Comparison of ENCODE assay signal across 13 mouse cellular contexts in the genomic region with DNA sequence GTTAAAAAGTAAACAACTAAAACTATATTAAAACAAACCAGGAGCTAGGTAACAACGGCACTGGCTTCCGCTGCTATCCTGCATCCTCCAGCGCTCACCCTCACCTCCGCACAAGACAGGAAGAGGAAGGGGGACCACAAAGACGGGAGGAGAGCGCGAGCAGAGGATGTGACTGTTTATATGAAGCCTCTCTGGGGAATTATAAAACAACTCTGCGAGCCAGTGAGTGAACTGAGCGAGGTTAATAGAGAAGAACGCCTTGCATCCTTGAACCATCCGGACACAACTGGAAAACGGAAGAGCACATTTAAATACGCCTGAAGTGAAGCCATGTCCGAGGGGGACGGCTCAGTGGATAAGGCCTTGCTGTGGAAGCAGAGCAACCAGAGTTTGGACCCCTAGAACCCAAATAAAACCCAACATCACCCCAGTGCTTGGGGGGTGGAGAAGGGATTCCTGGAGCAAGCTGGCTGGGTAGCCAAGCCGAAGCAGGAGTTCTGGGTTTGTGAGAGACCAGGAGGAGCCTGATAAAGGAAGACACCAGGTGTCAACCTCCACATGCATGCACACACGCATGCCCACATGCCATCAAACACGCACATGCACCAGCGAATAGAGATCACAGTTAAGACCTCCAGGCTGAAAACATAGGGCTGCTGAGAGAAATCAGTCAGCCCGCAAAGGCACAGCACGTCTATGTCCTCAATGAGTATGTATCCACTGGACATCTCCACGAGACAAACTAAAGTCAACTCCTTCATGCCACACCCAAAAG.
DNase-seq lines count a peak whose midpoint lies in the region; ATAC-seq lines count a peak whose summit lies in the region.
"Had no signal": no experiment of that assay in that cellular context is flagged by ENCODE, and none has a peak within 500 bp of the region (broad histone marks: within the 10 kb centered on the region; RNA-seq: fewer than 3 reads in every experiment).

No protein-coding gene starts in this region.

- H3K4me1 ChIP-seq in hindbrain, embryonic 12.5 days: peaks cover 44% of the 10 kb centered on the region
- peaks cover 10% of the 10 kb centered on the region for H3K4me1 ChIP-seq in hindbrain, embryonic 16.5 days (ENCODE audit: control insufficient read depth, insufficient read depth, low read depth, low read length)
- peaks cover 49% of the 10 kb centered on the region for H3K4me1 ChIP-seq in neural tube, embryonic 15.5 days
- peaks cover 43% of the 10 kb centered on the region for H3K4me1 ChIP-seq in forebrain, embryonic 10.5 days

- H3K4me2 ChIP-seq in hindbrain, embryonic 12.5 days (replicated peaks): no peak overlapping the region
- H3K4me2 ChIP-seq in hindbrain, embryonic 16.5 days (ENCODE audit: low read length): no peak overlapping the region
- no peak overlapping the region for H3K4me2 ChIP-seq in neural tube, embryonic 15.5 days

- peak; percentile 82 for DNase-seq in CD4-positive helper T cell, adult 2 months (ENCODE audit: low read depth, low spot score)
- no peak for DNase-seq in frontal cortex, adult 2 months (ENCODE audit: extremely low spot score in 1 of 2, low spot score in 1 of 2)
- no peak for DNase-seq in forebrain, embryonic 10.5 days (ENCODE audit: extremely low spot score, low spot score)
- no peak for DNase-seq in frontal cortex, postnatal 10 days (ENCODE audit: low spot score in 2 of 2)
- DNase-seq: adrenal gland, postnatal 10 days; cerebellum, adult 18-20 months; gastrocnemius, postnatal 14 days; liver; midbrain, embryonic 14.5 days had no signal

- ATAC-seq in hindbrain, embryonic 12.5 days (ENCODE audit: low FRiP score): no peak
- ATAC-seq in hindbrain, embryonic 16.5 days: no peak
- peak; percentile 54 to 68 for ATAC-seq in hematopoietic stem cell, adult 5-6 weeks (replicated peaks in 1 of 2; ENCODE audit: insufficient read depth in 1 of 2, low FRiP score in 2 of 2, low TSS enrichment in 1 of 2, low read depth in 1 of 2, poor library complexity in 2 of 2, severe bottlenecking in 2 of 2)
- no peak for ATAC-seq in neural tube, embryonic 15.5 days (ENCODE audit: low FRiP score)

- no peaks in the 10 kb centered on the region for H3K9me3 ChIP-seq in hindbrain, embryonic 12.5 days (replicated peaks)
- no peaks in the 10 kb centered on the region for H3K9me3 ChIP-seq in hindbrain, embryonic 16.5 days (ENCODE audit: control insufficient read depth, low read length)
- H3K9me3 ChIP-seq in neural tube, embryonic 15.5 days (replicated peaks): no peaks in the 10 kb centered on the region
- no peaks in the 10 kb centered on the region for H3K9me3 ChIP-seq in forebrain, embryonic 10.5 days

- H3K9ac ChIP-seq in hindbrain, embryonic 12.5 days: no peak overlapping the region
- no peak overlapping the region for H3K9ac ChIP-seq in hindbrain, embryonic 16.5 days (ENCODE audit: low read depth, low read length)
- H3K9ac ChIP-seq in neural tube, embryonic 15.5 days (replicated peaks): no peak overlapping the region

- H3K36me3 ChIP-seq in hindbrain, embryonic 12.5 days: no peaks in the 10 kb centered on the region
- no peaks in the 10 kb centered on the region for H3K36me3 ChIP-seq in hindbrain, embryonic 16.5 days (ENCODE audit: control insufficient read depth, insufficient read depth, low read length)
- no peaks in the 10 kb centered on the region for H3K36me3 ChIP-seq in neural tube, embryonic 15.5 days
- H3K36me3 ChIP-seq in forebrain, embryonic 10.5 days (replicated peaks): peaks cover 5% of the 10 kb centered on the region; the same call in 1 of the 2 replicates

- peaks cover 3% of the 10 kb centered on the region; the same call in 1 of the 2 replicates for H3K27me3 ChIP-seq in hindbrain, embryonic 12.5 days
- no peaks in the 10 kb centered on the region for H3K27me3 ChIP-seq in hindbrain, embryonic 16.5 days (replicated peaks; ENCODE audit: control insufficient read depth, insufficient read depth, low read length)
- H3K27me3 ChIP-seq in neural tube, embryonic 15.5 days (replicated peaks): no peaks in the 10 kb centered on the region
- peaks cover 17% of the 10 kb centered on the region for H3K27me3 ChIP-seq in forebrain, embryonic 10.5 days (ENCODE audit: poor library complexity, severe bottlenecking)

- peak overlapping the region; percentile 24; the same call in 1 of the 2 replicates for H3K27ac ChIP-seq in hindbrain, embryonic 12.5 days
- H3K27ac ChIP-seq in hindbrain, embryonic 16.5 days (ENCODE audit: low read depth, low read length): no peak overlapping the region
- H3K27ac ChIP-seq in neural tube, embryonic 15.5 days (replicated peaks): peak overlapping the region; percentile 37; the same call in 1 of the 2 replicates
- H3K27ac ChIP-seq in forebrain, embryonic 10.5 days: no peak overlapping the region

- 79% methylated on average over 22 of the region's 22 CpGs for WGBS in hindbrain, embryonic 12.5 days
- 77% methylated on average over 22 of the region's 22 CpGs for WGBS in hindbrain, embryonic 16.5 days
- WGBS in neural tube, embryonic 15.5 days: 63% methylated on average over 22 of the region's 22 CpGs
- WGBS in forebrain, embryonic 10.5 days: 90% methylated on average over 22 of the region's 22 CpGs

- no peak overlapping the region for H3K4me3 ChIP-seq in hindbrain, embryonic 12.5 days
- no peak overlapping the region for H3K4me3 ChIP-seq in hindbrain, embryonic 16.5 days (ENCODE audit: low read length)
- no peak overlapping the region for H3K4me3 ChIP-seq in neural tube, embryonic 15.5 days (replicated peaks)
- no peak overlapping the region for H3K4me3 ChIP-seq in forebrain, embryonic 10.5 days

Comparison
In these comparisons a context has a peak if more than half of its experiments do, and no peak if none do; other contexts are left out.
1. H3K27ac ChIP-seq: peak in hindbrain, embryonic 12.5 days (single experiment) and neural tube, embryonic 15.5 days (single experiment); none in hindbrain, embryonic 16.5 days (single experiment) and forebrain, embryonic 10.5 days (single experiment).
2. ATAC-seq: peak in hematopoietic stem cell, adult 5-6 weeks (2 of 2); none in hindbrain, embryonic 12.5 days (single experiment), hindbrain, embryonic 16.5 days (single experiment) and neural tube, embryonic 15.5 days (single experiment).